Mouse (Mus musculus) embryo, embryonic 9.5 days (tissue): ENCODE data around the gene Lnx2.
A peak's percentile ranks its signal among the peaks of the same experiment; 100 is the strongest.

Experiments used
- DNase-seq: peaks from one replicate; pipeline ENCODE4 v3.0.0-alpha.2; 2017; ENCODE audit errors: extremely low spot score

Gene Lnx2

DNA sequence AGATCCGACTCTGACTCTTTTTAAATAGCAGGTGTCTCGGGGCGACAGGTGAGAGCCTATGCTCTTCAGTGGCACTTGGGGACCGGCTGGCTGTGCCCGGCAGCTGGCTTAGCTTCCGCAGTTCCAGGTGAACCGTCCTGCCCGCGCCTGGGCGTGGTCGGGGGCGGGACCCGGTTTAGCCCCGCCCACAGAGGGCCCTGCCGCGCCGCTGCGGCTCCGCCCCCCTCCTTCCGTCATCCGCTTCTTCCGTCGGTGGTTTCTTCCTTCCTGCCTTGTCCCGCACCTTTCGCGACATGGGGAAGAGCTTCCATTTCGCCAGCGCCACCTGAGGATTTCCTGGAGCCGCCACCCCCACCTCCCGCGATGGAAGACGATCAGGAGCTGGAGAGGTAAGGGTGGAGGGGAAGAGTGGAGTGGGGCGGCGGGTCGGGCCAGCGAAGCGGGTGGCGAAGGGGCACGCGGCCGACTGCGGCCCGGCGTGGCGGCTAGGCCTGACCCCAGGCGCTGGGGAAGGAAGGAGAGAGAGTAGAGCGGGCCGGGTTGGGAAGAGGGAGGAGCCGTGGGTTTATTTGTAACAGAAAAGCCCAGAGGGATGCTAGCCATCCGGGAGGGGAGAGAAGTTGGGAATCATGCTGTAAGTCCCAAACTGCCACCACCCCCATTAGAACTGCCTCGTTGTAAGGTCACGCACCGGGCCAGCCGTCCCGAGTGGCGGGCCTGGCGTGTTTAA is 1.1 kb upstream of the Lnx2 start:
- peak; percentile 90 for DNase-seq

DNA sequence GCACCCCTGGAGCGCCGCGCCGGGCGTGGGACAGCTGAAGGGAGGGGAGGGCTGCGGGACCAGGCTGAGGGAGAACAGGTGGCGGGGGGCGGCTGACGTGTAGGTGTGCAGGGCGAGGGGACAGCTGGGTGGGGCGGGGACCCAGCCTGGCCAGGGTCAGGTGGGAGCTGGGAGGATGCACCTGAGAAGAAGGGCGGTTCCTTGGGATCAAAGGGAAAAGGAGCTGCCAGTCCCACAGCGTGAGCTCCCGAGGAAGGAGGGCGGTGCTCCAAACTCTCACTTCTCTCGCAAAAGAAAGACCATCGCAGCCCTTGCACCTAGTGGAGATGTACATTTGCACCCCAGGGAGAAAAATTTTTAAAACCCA is 396 bp upstream of the Lnx2 start, which contains the start of gene Polr1d:
Gene Polr1d (plus strand): TSS at position 252 of the 367 bp plus-strand sequence.
- no peak for DNase-seq

DNA sequence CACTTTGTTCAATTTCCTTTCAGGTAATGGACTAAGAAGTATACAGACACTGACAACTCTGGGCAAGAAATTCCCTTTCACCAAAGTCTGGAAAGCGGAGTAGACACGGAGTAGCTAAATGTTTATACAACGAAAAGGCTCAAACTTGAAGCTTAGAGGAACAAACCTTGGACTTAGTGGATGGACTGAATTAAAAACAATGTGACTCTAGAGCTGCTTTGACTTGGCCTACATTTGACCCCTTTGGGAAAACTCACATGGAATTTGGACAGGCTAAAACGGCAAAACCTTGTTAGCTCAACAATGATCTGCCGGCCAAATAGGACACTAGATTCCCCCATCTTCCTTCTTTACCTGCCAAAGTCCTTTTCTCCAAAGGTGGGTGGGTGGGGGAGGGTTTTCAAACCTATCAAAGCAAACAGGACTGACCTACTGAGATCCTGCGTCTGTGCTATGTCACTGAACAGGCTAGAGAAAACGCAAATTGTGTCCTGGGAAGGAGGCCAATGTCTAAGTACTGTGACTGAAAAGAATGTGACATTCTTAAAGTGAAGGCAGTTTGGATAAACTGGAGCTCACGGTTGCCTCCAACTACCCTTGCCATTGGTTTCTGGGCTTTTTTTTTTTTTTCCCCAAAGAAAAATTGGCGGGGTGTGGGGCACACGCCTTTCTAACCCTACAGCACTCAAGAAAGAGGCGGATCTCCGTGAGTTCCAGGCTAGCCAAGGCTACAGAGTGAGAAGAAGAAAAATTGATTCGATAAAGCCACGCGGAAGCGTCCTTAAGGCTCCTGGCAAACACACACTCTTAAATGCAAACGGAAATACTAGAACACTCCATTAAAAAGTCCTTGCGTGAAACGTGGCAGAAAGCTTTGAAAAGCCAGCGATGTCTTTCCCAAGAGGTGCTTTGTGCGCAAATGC is 1.0 kb downstream of the Lnx2 start:
- DNase-seq, result no peak

DNA sequence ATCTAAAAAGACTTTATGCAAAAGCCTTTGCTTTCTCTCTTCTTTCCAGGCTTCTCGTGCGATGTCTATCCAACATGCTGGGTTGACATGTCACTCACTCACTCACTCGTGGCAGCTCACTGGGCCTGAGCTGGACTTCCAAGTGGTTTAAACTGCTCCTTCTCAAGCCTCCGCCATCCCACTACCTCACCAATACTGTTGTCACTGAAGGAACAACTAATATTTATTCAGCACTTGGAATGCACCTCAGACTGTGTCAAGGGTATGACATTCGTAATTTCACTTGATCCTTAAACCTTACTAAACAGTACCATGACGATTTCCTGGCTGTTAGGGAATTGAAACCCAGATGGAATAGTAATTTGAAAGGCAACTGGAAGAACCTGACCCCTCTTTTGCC is 2.6 kb downstream of the Lnx2 start:
- DNase-seq, result no peak

DNA sequence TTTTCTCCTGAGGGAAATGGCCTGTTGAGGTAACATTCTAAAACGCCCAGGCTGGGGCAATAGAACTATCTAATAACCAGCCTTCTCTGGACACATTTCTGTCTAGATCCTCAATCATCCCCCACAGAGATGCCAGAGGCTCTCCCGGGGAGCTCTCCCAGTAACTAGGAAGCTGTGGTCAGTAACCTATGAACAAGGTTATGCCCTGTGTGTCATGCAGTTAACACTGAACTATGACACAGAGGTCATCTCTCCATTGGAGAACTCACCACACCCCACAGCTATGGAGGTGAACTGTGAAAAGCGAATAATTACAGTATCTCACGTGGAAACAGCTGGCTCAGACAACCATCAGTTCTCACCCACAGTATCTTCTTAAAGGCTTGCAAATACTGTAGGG is 4.5 kb downstream of the Lnx2 start:
- no peak for DNase-seq

DNA sequence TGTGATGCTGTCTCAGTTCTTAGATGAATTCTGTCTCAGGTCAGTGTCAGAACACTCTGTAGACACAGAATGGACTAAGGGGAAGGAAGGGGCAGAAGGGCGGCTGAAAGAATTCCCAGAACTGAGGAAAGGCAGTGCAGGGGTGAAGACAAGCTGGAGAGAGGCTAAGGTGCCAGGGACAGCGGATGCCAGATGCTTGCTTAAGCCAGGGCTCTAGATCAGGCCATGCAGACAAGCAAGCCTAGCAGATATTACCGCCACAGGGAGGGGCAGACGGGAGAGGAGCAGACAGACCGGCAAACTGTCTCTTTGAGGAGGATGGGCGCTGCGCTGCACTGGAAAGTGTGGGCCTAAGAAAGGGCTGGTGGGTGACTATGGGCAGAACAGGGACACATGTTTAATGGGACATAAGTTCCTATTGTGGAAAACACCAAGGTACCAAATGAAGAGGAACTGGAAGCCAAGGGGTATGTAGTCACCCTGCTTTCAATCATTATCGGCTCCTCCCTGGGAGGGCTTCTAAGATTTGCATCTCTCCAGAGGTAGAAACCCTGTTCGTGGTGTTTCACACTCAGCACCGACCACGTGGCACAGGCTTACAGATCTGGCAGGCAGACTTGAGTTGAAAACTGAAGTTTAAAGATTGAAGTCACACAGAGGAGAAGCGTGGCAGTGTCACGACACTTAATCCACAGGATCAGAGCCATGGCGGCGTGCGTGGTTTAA is 5.4 kb downstream of the Lnx2 start:
- no peak for DNase-seq

DNA sequence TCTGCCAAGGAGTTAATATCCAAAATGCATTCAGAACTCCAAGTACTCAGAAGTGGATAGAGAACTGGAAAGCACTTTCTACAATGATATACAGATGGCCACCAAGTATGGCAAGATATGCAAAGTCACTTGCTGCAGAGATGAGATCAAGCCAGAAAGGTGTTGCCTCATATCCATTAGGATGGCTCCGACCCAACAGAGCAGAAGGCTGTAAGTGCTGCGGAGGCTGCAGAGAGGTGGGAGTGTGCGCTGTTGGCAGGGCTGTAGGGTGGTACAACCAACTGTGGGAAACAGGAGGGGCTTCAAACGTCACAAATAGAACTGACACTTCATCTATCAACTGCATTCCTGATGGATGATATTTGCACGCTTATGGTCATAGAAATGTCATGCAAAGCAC is 7.5 kb downstream of the Lnx2 start:
- no peak for DNase-seq

DNA sequence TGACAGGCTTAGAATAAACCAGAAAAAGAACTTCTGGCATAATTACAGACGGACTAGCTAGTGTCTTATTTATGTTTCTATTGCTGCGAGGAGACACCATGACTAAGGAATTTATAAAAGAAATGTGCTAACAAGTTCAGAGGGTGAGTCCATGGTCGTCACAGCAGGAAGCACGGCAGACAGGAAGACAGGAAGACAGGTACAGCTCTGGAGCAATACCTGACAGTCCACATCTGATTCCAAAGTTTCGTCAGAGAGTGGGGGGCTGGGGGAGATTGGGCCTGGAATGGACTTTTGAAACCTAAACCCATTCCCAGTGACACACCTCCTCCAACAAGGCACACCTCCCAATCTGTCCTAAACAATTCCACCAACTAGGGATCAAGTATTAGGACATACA is 9.4 kb downstream of the Lnx2 start:
- no peak for DNase-seq

DNA sequence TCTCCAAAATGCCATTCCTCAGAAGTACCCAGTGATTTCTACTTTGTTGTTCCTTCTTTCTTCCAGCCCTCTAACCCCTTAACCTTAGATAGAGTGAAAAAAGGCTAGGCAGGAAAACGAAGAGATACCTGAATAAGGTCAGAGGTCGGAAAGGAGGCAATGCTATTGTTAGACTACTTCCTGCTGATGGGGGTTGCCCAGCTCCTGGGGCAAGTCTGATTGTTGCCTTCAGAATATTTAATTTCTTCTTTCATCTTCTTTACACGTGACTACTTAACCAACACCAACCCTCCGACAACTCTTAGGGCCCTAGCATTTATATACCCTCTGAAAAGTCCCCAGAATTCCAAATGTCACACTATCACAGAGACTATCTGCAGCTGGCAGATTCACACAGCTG is 10.3 kb downstream of the Lnx2 start:
- DNase-seq, result no peak

DNA sequence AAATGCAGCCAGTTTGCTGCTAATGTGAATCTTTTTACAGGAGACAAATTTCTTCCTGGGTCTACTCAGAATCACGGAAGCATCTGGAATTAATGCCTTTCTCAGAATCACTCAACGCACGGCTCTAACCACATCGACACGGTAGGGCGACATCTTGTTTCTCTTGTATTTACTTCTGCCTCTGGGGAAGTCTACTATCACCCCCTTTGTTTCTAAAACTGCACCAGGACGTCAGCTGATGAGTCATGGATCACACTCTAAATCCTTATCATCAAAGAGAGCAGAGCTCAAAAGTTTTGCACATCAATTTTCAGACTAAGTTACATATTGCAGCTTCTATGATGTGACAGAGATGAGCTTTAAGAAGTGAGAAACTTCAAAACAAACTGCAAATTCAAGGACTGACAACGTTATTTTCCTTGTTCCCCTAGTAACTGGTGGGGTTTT is 13.1 kb downstream of the Lnx2 start:
- no peak for DNase-seq

DNA sequence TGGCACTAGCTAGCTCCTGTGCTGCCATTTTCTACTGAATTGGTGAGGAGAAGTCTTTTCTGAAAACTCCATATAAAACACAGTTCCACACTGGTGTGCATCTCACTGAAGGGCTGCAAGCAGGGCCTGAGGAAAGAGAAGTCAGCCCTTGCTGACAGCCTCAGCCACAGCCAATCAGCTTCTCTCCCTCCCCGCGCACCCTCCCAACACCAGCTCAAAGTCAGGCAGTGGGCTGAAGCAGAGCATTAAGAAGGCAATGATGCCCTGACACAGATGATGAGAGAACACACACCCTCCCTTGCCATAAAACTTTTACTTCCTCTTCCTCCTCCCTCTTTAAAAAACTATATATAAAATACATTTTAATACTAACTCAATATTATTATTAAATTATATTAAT is 16.4 kb downstream of the Lnx2 start:
- no peak for DNase-seq

DNA sequence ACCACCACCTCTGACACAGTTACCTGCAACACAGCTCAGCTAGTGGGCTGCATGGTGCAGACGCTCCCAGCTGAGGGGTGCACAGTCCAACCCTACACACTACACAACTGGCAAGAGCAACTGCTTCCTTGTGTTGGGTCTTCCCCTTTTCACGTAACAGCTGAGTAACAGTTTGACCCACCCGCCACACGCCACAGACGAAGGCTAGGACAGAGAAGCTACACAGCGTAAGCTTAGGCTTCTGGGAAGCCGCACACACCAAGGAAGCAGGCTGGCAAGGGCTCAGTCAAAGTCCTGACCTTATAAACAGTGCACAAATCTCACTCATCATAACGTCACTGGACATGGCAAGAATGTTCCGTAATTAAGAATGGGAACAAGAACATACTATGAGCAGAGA is 17.1 kb downstream of the Lnx2 start:
- no peak for DNase-seq

DNA sequence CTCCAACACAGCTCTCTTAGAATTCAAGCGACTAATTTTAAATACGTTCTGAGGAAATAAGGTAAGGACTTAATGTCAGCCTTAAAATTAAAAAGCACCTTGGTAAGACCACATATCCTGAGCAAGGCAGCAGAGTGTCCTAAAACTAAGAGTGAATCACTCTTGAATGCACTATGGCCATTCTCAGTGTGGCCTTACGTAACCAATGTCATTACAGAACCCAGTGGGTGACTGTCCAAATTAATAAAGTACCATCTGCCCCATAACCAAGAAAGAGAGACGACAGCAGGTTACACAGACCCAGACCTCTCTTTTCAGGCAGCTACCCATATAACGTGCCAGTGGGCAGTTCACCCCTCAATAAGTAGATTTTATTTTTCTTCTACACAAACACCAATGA is 17.7 kb downstream of the Lnx2 start:
- DNase-seq, result no peak

DNA sequence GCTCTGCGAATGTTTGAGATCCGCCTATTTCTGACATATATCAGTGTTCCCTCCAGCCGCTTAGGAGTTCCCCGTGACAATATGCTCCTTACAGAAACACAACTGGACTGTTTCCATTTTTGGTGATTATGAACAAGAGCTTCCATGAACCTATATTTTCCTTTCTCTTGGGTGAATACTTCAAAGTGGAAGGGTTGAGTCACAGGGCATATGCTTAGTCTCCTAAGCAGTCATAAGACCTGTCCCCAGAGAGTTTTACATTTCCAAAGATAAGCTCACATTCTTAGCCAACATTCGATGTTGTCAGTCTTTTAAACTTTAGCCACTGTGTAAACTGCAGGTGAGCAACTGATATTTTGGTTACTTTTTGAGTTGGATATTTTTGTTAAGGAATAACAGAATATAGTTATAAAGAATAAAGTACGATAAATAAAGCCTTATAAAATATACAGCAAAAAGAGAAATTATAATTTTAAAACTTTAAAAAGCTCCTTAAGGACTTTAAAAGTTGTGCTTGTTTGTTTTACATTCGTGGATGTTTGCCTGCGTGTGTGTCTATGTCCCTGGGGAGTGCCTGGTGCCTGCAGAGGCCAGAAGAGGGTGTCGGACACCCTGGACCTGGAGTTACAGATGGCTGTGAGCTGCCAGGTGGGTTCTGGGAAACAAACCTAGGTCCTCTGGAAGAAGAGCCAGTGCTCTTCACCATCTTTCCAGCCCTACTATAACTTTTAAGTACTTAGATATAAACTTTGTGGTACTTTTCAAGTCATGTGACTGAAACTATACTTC is 18.6 kb downstream of the Lnx2 start:
- no peak for DNase-seq

DNA sequence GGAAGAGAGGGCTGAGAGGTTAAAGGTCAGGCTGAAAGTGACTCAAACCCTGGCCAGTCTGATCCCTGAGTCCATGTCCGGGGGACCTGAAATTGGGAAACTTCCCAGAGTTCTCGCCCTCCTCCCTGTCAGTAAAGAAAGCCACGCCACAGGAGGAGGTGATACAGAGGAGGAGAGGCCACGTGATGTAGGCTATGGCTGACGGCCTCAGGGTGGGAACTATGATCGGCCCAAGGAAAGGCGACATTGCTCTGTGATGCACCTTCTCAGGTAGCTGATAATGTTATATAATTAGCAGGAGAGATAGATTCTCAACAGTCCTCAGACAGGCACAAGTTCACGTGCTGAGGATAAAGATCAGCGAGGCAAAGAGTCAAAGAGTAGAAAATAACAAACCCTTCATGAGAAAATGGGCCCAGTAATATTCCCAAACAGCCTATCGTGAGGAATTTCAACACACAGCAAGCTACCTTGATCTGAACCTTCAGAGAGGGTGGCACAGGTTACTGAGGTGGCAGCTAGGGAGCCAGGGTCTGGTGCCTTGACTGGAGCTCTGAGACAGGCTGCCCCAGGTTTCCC is 19.6 kb downstream of the Lnx2 start:
- no peak for DNase-seq

DNA sequence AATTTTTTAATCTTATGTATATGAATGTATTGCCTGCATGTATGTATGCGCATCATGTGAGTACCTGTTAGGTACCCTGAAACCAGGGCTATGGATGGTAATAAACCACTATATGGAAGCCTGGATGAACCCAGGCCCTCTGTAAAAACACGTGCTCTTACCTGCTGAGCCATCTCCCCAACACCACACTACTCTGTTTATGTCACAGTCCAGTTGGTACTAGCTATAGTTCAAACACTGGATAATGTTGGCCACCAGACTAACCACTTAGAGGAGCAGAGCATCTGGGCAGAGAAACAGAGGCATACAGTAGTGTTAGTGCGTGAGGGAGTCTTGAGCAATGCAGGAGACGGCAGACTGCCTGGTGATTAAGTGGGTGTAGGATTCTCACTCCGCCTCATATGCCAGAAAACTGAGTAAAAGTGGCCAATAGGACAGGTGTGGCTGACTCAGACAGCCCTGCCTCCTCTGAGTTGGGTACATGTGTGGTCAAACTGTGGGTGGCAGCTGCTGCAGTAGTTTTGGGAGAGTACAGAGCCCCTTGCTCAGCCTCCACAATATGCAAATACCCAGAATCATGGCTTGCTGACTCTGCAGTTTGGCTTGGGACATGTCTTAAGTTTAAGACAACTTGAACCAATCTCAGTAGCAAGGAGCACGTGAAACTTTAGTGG is 20.7 kb downstream of the Lnx2 start:
- DNase-seq, result no peak

DNA sequence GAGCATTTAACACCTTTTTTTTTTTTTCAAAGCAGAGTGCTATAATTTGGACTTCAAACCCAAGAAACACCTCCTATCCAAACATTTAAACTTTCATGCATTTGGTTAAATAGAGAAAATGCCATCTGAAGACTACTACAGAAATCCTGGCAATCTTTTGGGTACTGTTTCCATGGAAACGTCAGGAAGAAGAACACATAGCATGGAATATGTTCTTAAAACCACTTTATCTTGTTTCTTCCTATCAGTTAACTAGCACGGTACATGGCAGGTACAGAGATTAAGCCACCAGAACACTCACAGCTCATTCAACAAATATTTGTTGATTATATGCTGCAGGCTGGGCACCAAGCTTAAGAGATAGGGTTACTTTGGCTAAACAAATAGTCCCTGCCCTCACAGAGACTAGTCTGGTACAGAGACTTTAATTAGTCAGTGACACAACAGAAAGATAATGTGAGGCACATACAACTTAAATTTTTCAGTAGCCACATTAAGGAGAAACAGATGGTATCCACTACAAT is 21.6 kb downstream of the Lnx2 start:
- DNase-seq, result no peak

DNA sequence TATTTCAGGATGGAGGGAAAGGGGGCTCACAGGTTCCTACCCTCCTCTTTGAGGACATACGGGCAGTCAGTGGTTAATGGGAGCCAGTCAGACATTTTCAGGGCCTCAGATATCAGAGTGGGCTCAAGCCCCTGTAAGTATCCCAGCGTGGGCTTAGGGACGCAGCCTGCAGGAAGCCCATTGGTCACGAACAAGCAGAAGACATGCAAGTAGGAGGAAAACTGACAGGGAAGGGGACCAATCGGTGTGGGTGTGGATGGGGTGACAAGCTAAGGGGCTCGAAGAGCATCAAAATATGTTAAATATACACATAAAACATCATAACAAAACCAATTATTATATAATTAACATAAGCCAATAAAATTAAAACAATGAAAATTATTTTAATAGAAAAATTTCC is 22.1 kb downstream of the Lnx2 start:
- no peak for DNase-seq

DNA sequence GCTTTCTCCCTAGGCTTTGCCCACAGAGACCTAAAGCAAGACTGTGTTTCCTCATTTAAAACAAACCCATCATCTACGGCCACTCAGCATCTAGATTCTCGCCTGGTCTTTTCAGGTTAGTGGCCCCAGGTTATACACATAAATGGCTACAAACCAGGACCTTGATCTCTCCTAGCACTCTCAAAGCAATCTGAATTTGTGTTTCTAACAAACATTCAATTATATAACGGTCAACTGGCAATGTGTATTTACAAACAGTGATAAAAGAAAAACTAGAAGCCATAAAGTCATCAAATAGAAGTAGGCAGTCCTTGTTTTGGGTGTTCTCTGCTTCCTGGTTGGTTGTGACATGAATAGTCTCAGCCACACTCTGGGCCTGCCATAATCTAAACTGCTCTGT is 22.9 kb downstream of the Lnx2 start:
- DNase-seq, result no peak

DNA sequence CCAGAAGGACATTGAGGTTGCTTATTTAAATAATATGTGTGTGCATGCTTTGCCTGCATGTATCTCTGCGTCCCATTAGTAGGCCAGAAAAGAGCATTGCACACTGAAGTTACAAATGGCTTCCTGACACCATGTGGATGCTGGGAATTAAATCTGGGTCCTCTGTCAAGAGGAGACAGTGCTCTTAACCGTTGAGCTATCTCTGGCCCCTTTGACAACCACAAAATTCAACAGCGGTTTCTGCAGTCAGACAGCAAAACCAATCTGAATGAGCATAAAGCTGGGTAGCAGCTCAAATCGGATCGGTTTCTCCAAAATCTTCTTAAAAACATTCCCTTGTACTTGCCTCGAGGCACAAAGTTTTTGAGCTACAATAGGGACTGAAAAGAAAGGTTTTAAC is 23.3 kb downstream of the Lnx2 start:
- DNase-seq, result no peak

DNA sequence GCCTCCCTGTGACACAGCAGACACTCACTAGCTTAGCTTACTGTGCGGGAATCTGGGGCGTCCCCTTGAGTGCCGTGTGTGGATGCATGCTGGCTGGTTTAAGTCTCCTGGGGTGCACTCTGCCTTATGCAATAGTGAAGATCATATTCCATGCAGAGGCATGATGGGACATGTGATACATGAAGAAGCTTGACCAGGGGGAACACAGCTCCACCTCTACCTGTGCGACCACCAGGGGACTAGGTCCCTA is 24.2 kb downstream of the Lnx2 start:
- DNase-seq, result no peak
